Mouse (Mus musculus) hindbrain, embryonic 14.5 days (tissue): ENCODE results near the gene Tomm6. TPM values are rescaled to one million over a fixed set of nuclear protein-coding genes. Genes with fewer than 3 reads are reported as not detected.
A peak's percentile ranks its signal among the peaks of the same experiment; 100 is the strongest.

Experiments used
- ATAC-seq: fragments of 200-750 bp; cut with Nextera tagmentation; 2 replicates; pipeline ENCODE4 v1.8.0; 2017; ENCODE audit warnings: moderate number of reproducible peaks, mild to moderate bottlenecking, moderate TSS enrichment, moderate library complexity; ENCODE audit not compliant: low FRiP score
- DNase-seq: peaks from one replicate; pipeline ENCODE4 v3.0.0-alpha.2; 2015; ENCODE audit warnings: low spot score
- H3K27ac ChIP-seq: fragments of 300-500 bp; sonication (generic); 2 replicates; pipeline ENCODE4 v1.5.1; 2014; ENCODE audit warnings: mild to moderate bottlenecking, moderate library complexity
- H3K27me3 ChIP-seq: fragments of 300-500 bp; sonication (generic); 2 replicates; pipeline ENCODE4 v1.6.1; 2014; ENCODE audit warnings: mild to moderate bottlenecking, low read length, mixed read lengths; ENCODE audit not compliant: control insufficient read depth, insufficient read depth
- H3K36me3 ChIP-seq: fragments of 300-500 bp; sonication (generic); replicated peaks from 2 replicates; pipeline ENCODE4 v1.6.1; 2014; ENCODE audit not compliant: control insufficient read depth, insufficient read depth
- H3K4me1 ChIP-seq: fragments of 300-500 bp; sonication (generic); replicated peaks from 2 replicates; pipeline ENCODE4 v1.6.1; 2014; ENCODE audit warnings: antibody characterized with exemption, low read length, mixed read lengths; ENCODE audit not compliant: control insufficient read depth, insufficient read depth
- H3K4me2 ChIP-seq: fragments of 300-500 bp; sonication (generic); replicated peaks from 2 replicates; pipeline ENCODE4 v1.6.1; 2014; ENCODE audit warnings: mild to moderate bottlenecking, moderate library complexity
- H3K4me3 ChIP-seq: fragments of 300-500 bp; sonication (generic); replicated peaks from 2 replicates; pipeline ENCODE4 v1.5.1; 2014; ENCODE audit warnings: mild to moderate bottlenecking, low read length
- H3K9ac ChIP-seq: fragments of 300-500 bp; sonication (generic); 2 replicates; pipeline ENCODE4 v1.6.1; 2014
- H3K9me3 ChIP-seq: fragments of 300-500 bp; sonication (generic); 2 replicates; pipeline ENCODE4 v1.6.1; 2016; ENCODE audit warnings: low read length; ENCODE audit not compliant: control insufficient read depth
- WGBS: fragments of 180-500 bp; shearing (Covaris S2); extraction: QIAGEN DNeasy Blood & Tissue Kit; methylation state at CpG from one replicate; pipeline ENCODE4 v1.1.7; 2014; 5-methylcytosine and 5-hydroxymethylcytosine counted together
- polyA plus RNA-seq: library from polyadenylated mRNA; unstranded; fragments of >200 nt; fragmentation: Nextera tagmentation; extraction: Ambion mirVana; gene quantifications from 2 replicates; pipeline ENCODE4 v1.2.1, GENCODE M21; 2014

The Tomm6 gene
- polyA plus RNA-seq, 1 experiment from 2014 or later = 327 TPM

DNA sequence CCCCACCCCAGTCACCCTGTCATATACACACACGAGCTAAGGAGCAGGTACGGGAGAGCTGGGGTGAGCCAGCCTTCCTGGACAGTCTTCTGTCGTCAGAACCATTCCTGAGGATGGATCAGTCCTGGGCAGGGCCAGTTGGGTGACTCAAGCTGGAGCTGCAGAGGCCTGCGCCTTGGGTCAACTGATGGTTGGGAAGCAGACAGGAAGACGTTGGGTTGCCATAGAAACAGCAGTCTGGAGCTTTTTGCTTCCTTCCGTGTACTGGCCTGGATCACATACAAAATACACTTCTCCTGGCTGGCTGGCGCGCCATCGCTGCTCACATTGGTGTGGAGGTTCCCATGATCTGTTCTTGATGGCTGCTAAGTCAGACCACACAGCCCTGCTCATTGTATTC lies 13.6 kb upstream of the Tomm6 start:
- peaks cover 46% of the 10 kb centered on the region for H3K36me3 ChIP-seq
- H3K4me1 ChIP-seq = no peaks in the 10 kb centered on the region
- H3K4me2 ChIP-seq = no peak overlapping the region
- H3K9ac ChIP-seq = no peak overlapping the region
- no peak for ATAC-seq
- no peak for DNase-seq
- no peak overlapping the region for H3K4me3 ChIP-seq
- H3K27ac ChIP-seq = no peak overlapping the region
- no peaks in the 10 kb centered on the region for H3K9me3 ChIP-seq
- 70% methylated on average over 9 of the region's 9 CpGs for WGBS
- H3K27me3 ChIP-seq = no peaks in the 10 kb centered on the region

- WGBS = 81% methylated on average over 2 of the region's 2 CpGs
- DNase-seq = no peak
- Histone ChIP-seq H3K4me3 (no peak overlapping the region), H3K36me3 (peaks cover 38% of the 10 kb centered on the region), H3K9me3 (no peaks in the 10 kb centered on the region), H3K27ac (no peak overlapping the region), H3K4me2 (no peak overlapping the region), H3K4me1 (peaks cover 4% of the 10 kb centered on the region; the same call in 1 of the 2 replicates), H3K27me3 (no peaks in the 10 kb centered on the region), H3K9ac (no peak overlapping the region)
- no peak for ATAC-seq
Observed at GRCm38 (mm10) chr17:47699055-47699454, 10.9 kb upstream of the Tomm6 start.

GRCm38 (mm10) chr17:47698156-47698555 lies 10.0 kb upstream of the Tomm6 start:
- H3K27me3 ChIP-seq = no peaks in the 10 kb centered on the region
- WGBS = 92% methylated on average over 10 of the region's 10 CpGs
- ATAC-seq = no peak
- peaks cover 4% of the 10 kb centered on the region; the same call in 1 of the 2 replicates for H3K4me1 ChIP-seq
- peaks cover 34% of the 10 kb centered on the region for H3K36me3 ChIP-seq
- no peaks in the 10 kb centered on the region for H3K9me3 ChIP-seq
- no peak overlapping the region for H3K4me2 ChIP-seq
- H3K4me3 ChIP-seq = no peak overlapping the region
- H3K27ac ChIP-seq = no peak overlapping the region
- H3K9ac ChIP-seq = no peak overlapping the region
- DNase-seq = no peak

DNA sequence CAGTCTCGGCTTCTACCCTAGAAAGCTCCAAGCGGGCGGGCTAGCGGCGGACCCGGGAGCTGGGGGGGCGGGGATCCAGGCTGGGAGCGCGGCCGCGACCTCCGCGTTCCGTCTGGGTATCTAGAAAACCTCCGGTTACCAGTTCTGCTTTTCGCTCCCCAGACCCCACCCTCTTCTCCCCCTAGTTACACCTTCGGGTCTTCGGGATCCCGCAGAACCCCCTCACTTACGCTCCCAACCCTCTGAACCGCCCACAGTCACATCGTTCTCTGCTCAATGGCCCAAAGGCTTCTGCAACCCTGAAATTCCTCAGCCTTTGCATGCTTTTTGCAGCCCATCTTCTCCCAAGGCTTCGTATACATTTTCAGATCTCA lies 7.1 kb upstream of the Tomm6 start:
- under 1% methylated on average over 19 of the region's 23 CpGs for whole genome bisulfite sequencing
- Histone ChIP-seq H3K36me3 (peaks cover 12% of the 10 kb centered on the region), H3K4me3 (peak overlapping the region; percentile 80), H3K4me1 (peaks cover 4% of the 10 kb centered on the region; the same call in 1 of the 2 replicates), H3K9me3 (no peaks in the 10 kb centered on the region), H3K27ac (peak overlapping the region; percentile 82), H3K4me2 (peak overlapping the region; percentile 55), H3K9ac (peak overlapping the region; percentile 90), H3K27me3 (no peaks in the 10 kb centered on the region)
- peak; percentile 41 for DNase-seq
- ATAC-seq = no peak; the same call in 1 of the 2 replicates

DNA sequence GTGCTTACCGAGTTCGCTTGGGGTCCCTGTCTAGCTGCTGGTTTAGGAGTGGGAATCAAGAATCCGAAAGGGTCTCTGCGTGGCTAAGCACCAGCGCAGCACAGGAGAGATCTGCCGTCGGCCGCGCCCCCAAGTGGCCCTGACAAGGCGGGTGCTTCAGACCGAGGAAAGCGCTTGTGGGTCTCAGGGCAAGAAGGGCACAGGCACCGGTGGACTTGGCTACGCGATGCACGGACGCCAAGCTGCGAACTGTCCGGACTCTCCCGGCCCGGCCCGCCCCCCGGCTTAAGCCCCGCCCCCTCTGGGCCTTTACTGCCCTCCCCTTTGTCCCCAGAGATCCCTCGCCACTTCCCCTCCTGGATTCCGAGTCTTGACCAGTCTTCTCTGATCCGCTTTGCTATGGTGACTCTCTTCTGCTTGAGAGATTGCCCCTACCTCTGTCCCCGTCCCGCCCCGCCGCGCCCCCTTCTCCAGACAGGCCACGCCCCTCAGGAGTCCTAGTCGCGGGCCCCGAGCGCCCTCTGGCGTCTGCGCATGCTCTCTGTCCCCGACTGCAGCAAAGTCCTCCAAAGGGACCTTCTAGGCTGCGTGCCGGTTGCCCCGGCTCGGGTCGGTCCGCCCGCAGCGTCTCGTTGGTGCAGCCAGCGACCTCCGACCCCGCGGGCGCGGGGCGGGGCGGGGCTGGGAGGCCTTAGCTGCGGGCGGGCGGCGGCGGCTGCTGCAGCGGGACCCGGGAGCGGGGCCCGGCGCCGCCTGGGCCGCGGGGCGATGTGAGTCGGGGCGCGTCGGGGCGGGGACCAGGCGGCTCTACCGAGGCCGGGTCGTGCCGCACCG lies 6.5 kb upstream of the Tomm6 start, which contains the start of gene Prickle4:
Prickle4 (minus strand) TSS at position 234 of the 834 bp plus-strand sequence.
- under 1% methylated on average over 51 of the region's 82 CpGs for WGBS
- Histone ChIP-seq H3K36me3 (peaks cover 6% of the 10 kb centered on the region), H3K4me2 (peak within 1 kb of the TSS; percentile 55), H3K4me1 (peaks cover 8% of the 10 kb centered on the region), H3K27me3 (no peaks in the 10 kb centered on the region), H3K4me3 (peak within 1 kb of the TSS; percentile 80), H3K27ac (peak within 1 kb of the TSS; percentile 82), H3K9ac (peak within 1 kb of the TSS; percentile 90), H3K9me3 (no peaks in the 10 kb centered on the region)
- peak; percentile 95 for DNase-seq
- ATAC-seq = peak; percentile 94

DNA sequence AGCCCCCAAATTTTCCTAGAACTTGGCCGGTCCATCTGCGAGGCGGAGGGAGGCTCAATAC lies 6.1 kb upstream of the Tomm6 start, which contains the start of gene Gm21981:
Gm21981 (minus strand) TSS at position 14 of the 61 bp plus-strand sequence.
- 0% methylated on average over 3 of the region's 3 CpGs for WGBS
- peaks cover 2% of the 10 kb centered on the region; the same call in 1 of the 2 replicates for H3K36me3 ChIP-seq
- peak within 1 kb of the TSS; percentile 55 for H3K4me2 ChIP-seq
- ATAC-seq (no peak), DNase-seq (no peak)
- H3K4me3 ChIP-seq = peak within 1 kb of the TSS; percentile 80
- H3K9me3 ChIP-seq = no peaks in the 10 kb centered on the region
- no peaks in the 10 kb centered on the region for H3K27me3 ChIP-seq
- peaks cover 12% of the 10 kb centered on the region for H3K4me1 ChIP-seq
- H3K9ac ChIP-seq = peak within 1 kb of the TSS; percentile 90
- peak within 1 kb of the TSS; percentile 82 for H3K27ac ChIP-seq

GRCm38 (mm10) chr17:47693671-47694441 lies 5.7 kb upstream of the Tomm6 start:
- Histone ChIP-seq H3K4me2 (peak overlapping the region; percentile 55), H3K4me1 (peaks cover 12% of the 10 kb centered on the region), H3K9me3 (no peaks in the 10 kb centered on the region), H3K9ac (peak overlapping the region; percentile 90), H3K36me3 (no peaks in the 10 kb centered on the region), H3K4me3 (peak overlapping the region; percentile 80), H3K27ac (no peak overlapping the region), H3K27me3 (no peaks in the 10 kb centered on the region)
- no peak; the same call in 1 of the 2 replicates for ATAC-seq
- 38% methylated on average over 12 of the region's 13 CpGs for WGBS
- no peak for DNase-seq

DNA sequence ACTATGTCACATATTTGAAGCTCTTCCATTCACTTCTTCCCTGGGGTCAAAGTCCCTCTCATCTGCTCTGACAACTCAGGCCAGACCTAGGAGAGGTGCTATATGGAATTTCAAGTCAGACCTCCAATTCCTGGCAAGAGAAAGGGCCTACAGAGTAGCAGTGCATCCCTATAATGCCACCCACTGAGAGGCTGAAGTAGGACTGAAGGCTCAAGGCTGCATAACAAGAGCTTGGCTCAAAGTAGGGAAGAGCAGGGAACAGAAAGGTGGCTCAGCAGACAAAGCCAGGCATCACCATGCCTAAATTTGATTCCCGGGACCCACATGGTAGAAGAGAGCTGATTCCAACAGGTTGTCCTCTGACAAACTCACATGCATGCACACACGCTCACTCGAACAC lies 3.5 kb upstream of the Tomm6 start:
- no peak overlapping the region for H3K9ac ChIP-seq
- H3K27ac ChIP-seq = no peak overlapping the region
- DNase-seq (no peak), ATAC-seq (no peak)
- H3K4me2 ChIP-seq = no peak overlapping the region
- H3K9me3 ChIP-seq = no peaks in the 10 kb centered on the region
- H3K4me3 ChIP-seq = no peak overlapping the region
- no peaks in the 10 kb centered on the region for H3K36me3 ChIP-seq
- 94% methylated on average over 3 of the region's 3 CpGs for WGBS
- H3K27me3 ChIP-seq = no peaks in the 10 kb centered on the region
- peaks cover 20% of the 10 kb centered on the region for H3K4me1 ChIP-seq

- peaks cover 16% of the 10 kb centered on the region for H3K4me1 ChIP-seq
- peak overlapping the region; percentile 93 for H3K4me2 ChIP-seq
- H3K9ac ChIP-seq = peak overlapping the region; percentile 83
- WGBS = 88% methylated on average over 7 of the region's 8 CpGs
- no peak overlapping the region for H3K27ac ChIP-seq
- no peaks in the 10 kb centered on the region for H3K9me3 ChIP-seq
- H3K36me3 ChIP-seq = peaks cover 12% of the 10 kb centered on the region
- no peak for ATAC-seq
- H3K27me3 ChIP-seq = no peaks in the 10 kb centered on the region
- H3K4me3 ChIP-seq = peak overlapping the region; percentile 64
- no peak for DNase-seq
Observed at GRCm38 (mm10) chr17:47689894-47690293, 1.7 kb upstream of the Tomm6 start.
